Mouse (Mus musculus): ENCODE measurements around the gene Ntn4. TPM values are rescaled to one million over a fixed set of nuclear protein-coding genes. Genes with fewer than 3 reads are reported as not detected.

Gene Ntn4
- total RNA-seq, 1 experiment = 1.9 TPM

DNA sequence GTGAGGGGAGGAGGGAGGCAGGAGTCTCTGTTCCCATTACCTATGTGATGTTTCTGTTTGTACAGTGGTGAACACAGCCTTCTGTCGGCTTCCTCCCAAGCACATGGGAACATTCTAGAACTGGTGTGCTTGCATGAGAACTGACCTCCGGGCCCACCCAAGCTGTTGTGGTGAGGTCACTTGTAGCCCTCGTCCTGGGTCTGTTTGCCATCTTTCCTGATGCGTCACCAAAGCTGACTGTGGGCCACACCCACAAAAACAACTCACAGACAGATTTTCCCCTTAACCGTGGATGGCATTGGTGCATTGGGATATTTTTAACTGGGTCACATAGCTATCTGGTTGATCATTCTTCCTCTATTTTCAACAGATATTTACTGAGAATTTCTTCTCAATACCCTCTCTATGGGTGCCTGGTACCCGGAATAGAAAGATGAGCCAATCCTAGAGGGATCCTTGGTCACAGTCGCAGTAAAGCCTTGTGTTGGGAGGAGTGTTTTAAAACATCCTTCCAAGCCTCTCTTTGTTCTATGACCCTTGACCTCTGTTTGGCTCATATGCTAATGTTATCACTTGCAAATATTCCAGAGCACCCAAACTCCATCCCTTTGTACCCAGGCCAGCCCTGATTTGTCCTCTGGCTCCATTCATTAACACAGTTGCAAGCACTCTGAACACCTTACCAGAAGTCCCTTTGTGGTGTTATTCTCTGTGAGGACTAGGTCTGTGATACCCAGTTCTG, 19.9 kb upstream of the Ntn4 start:
- in situ Hi-C loops (cut with MboI; ENCODE audit: low sequenced_read_pairs in 2 of 2, unreplicated experiment in 2 of 2) = no loop called here
- TF ChIP-seq HCFC1 (IDR thresholded peaks at IDR 0.05; ENCODE audit: borderline replicate concordance, insufficient read depth, low read length) (no peak), MAFK (IDR thresholded peaks at IDR 0.05; ENCODE audit: insufficient read depth, low read depth, low read length) (no peak), CHD2 (IDR thresholded peaks at IDR 0.05; ENCODE audit: low read depth, low read length) (no peak), ZC3H11A (IDR thresholded peaks at IDR 0.05; ENCODE audit: borderline replicate concordance, low read depth, low read length) (no peak), ZNF384 (IDR thresholded peaks at IDR 0.05; ENCODE audit: low read depth, low read length) (no peak)
- no peak overlapping the region for H3K9ac ChIP-seq (ENCODE audit: insufficient read depth, low read depth, low read length, poor library complexity, severe bottlenecking)
- DNase-seq (ENCODE audit: low read depth, low spot score) = no peak
- H3K36me3 ChIP-seq (ENCODE audit: control insufficient read depth, insufficient read depth, low read length, poor library complexity, severe bottlenecking) = no peaks in the 10 kb centered on the region
- H3K9me3 ChIP-seq (ENCODE audit: control insufficient read depth, insufficient read depth, low read depth, low read length) = no peaks in the 10 kb centered on the region
- no peak overlapping the region for H3K27ac ChIP-seq (ENCODE audit: insufficient read depth, low read depth, low read length, poor library complexity, severe bottlenecking)
- H3K4me1 ChIP-seq (ENCODE audit: control insufficient read depth in 2 of 2, insufficient read depth in 2 of 2, low read length in 2 of 2, poor library complexity in 1 of 2) = peaks cover 2 to 7% of the 10 kb centered on the region in 2 experiments; a peak in 1 of 4 replicates
- H3K4me3 ChIP-seq (ENCODE audit: insufficient read depth in 1 of 2, low read depth in 1 of 2, low read length in 2 of 2, poor library complexity in 1 of 2, severe bottlenecking in 1 of 2) = no peak overlapping the region

DNA sequence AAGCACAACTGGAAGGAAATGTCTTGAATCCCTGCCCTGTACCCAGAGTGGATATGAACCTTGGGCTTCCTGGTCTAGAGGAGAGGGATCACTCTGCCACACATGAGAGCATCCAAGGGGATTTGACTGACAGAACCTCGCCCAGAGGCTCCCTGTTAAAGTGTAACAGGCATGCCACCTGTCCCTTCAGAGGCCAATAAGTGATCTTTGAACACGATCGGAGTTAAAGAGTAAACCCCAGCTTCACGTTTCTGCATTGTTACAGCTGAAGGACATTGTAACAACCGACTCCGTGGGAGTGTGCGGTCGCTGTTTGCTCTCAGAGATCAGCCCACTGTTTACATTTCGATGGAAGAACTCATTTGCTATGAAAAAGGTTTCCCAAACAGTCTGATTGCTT, 16.8 kb upstream of the Ntn4 start:
- Histone ChIP-seq H3K36me3 (ENCODE audit: control insufficient read depth, insufficient read depth, low read length, poor library complexity, severe bottlenecking) (no peaks in the 10 kb centered on the region), H3K4me3 (ENCODE audit: insufficient read depth in 1 of 2, low read depth in 1 of 2, low read length in 2 of 2, poor library complexity in 1 of 2, severe bottlenecking in 1 of 2) (no peak overlapping the region), H3K4me1 (ENCODE audit: control insufficient read depth in 2 of 2, insufficient read depth in 2 of 2, low read length in 2 of 2, poor library complexity in 1 of 2) (peaks cover 2 to 7% of the 10 kb centered on the region in 2 experiments; a peak in 1 of 4 replicates), H3K9me3 (ENCODE audit: control insufficient read depth, insufficient read depth, low read depth, low read length) (no peaks in the 10 kb centered on the region), H3K9ac (ENCODE audit: insufficient read depth, low read depth, low read length, poor library complexity, severe bottlenecking) (no peak overlapping the region), H3K27ac (ENCODE audit: insufficient read depth, low read depth, low read length, poor library complexity, severe bottlenecking) (no peak overlapping the region)
- in situ Hi-C loops (cut with MboI; ENCODE audit: low sequenced_read_pairs in 2 of 2, unreplicated experiment in 2 of 2) = no loop called here
- TF ChIP-seq CHD2 (IDR thresholded peaks at IDR 0.05; ENCODE audit: low read depth, low read length) = no peak
- no peak for TF ChIP-seq MAFK (IDR thresholded peaks at IDR 0.05; ENCODE audit: insufficient read depth, low read depth, low read length)
- TF ChIP-seq HCFC1 (IDR thresholded peaks at IDR 0.05; ENCODE audit: borderline replicate concordance, insufficient read depth, low read length) = no peak
- TF ChIP-seq ZNF384 (IDR thresholded peaks at IDR 0.05; ENCODE audit: low read depth, low read length) = no peak
- no peak for TF ChIP-seq ZC3H11A (IDR thresholded peaks at IDR 0.05; ENCODE audit: borderline replicate concordance, low read depth, low read length)
- no peak for DNase-seq (ENCODE audit: low read depth, low spot score)

DNA sequence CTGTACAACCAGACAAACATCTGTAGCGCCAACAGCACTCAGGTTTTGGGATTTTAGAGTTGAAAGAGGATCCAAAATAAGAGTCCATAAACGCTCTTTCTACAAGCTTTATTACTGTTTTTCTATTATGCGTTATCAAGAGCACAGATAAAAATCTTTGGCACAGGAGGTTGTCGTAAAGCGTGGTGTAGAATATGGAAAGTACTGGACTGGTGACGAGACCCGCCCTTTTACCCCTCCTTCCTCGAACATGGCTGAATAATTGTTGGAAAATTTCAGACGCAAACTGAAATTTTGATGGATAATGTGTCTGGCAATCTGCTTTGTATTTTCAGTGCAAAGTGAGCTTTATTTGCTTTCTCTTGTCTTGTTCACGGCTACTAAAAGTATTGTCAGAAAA, 16.3 kb upstream of the Ntn4 start:
- Histone ChIP-seq H3K27ac (ENCODE audit: insufficient read depth, low read depth, low read length, poor library complexity, severe bottlenecking) (no peak overlapping the region), H3K4me1 (ENCODE audit: control insufficient read depth in 2 of 2, insufficient read depth in 2 of 2, low read length in 2 of 2, poor library complexity in 1 of 2) (peaks cover 2 to 7% of the 10 kb centered on the region in 2 experiments; a peak in 1 of 4 replicates), H3K4me3 (ENCODE audit: insufficient read depth in 1 of 2, low read depth in 1 of 2, low read length in 2 of 2, poor library complexity in 1 of 2, severe bottlenecking in 1 of 2) (no peak overlapping the region), H3K36me3 (ENCODE audit: control insufficient read depth, insufficient read depth, low read length, poor library complexity, severe bottlenecking) (no peaks in the 10 kb centered on the region), H3K9me3 (ENCODE audit: control insufficient read depth, insufficient read depth, low read depth, low read length) (no peaks in the 10 kb centered on the region), H3K9ac (ENCODE audit: insufficient read depth, low read depth, low read length, poor library complexity, severe bottlenecking) (no peak overlapping the region)
- TF ChIP-seq CHD2 (IDR thresholded peaks at IDR 0.05; ENCODE audit: low read depth, low read length) = no peak
- no peak for TF ChIP-seq ZNF384 (IDR thresholded peaks at IDR 0.05; ENCODE audit: low read depth, low read length)
- no peak for TF ChIP-seq ZC3H11A (IDR thresholded peaks at IDR 0.05; ENCODE audit: borderline replicate concordance, low read depth, low read length)
- no peak for TF ChIP-seq HCFC1 (IDR thresholded peaks at IDR 0.05; ENCODE audit: borderline replicate concordance, insufficient read depth, low read length)
- no peak for TF ChIP-seq MAFK (IDR thresholded peaks at IDR 0.05; ENCODE audit: insufficient read depth, low read depth, low read length)
- in situ Hi-C loops (cut with MboI; ENCODE audit: low sequenced_read_pairs in 2 of 2, unreplicated experiment in 2 of 2) = no loop called here
- DNase-seq (ENCODE audit: low read depth, low spot score) = no peak

DNA sequence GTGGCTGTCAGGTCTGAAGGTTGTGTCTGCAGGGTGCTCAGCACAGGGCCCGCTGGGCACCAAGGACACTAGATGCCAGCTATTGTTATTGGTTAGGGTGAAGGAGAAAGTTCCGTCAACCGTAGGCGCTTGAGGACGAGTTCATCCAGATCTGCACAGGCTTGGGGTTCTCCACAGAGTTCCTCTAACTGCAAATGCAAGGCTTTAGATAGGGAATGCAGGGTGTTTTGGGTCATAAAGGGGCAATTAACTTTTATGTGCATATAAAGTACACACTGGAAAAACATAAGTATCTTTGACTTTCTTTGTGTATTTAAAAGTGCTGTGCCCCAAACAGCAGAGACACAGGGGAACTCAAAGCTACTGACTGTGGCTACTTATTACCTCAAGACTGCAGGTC, 10.2 kb upstream of the Ntn4 start:
- Histone ChIP-seq H3K4me1 (ENCODE audit: control insufficient read depth in 2 of 2, insufficient read depth in 2 of 2, low read length in 2 of 2, poor library complexity in 1 of 2) (no peaks in the 10 kb centered on the region), H3K9me3 (ENCODE audit: control insufficient read depth, insufficient read depth, low read depth, low read length) (no peaks in the 10 kb centered on the region), H3K27ac (ENCODE audit: insufficient read depth, low read depth, low read length, poor library complexity, severe bottlenecking) (no peak overlapping the region), H3K4me3 (ENCODE audit: insufficient read depth in 1 of 2, low read depth in 1 of 2, low read length in 2 of 2, poor library complexity in 1 of 2, severe bottlenecking in 1 of 2) (no peak overlapping the region), H3K36me3 (ENCODE audit: control insufficient read depth, insufficient read depth, low read length, poor library complexity, severe bottlenecking) (no peaks in the 10 kb centered on the region), H3K9ac (ENCODE audit: insufficient read depth, low read depth, low read length, poor library complexity, severe bottlenecking) (no peak overlapping the region)
- no peak for TF ChIP-seq ZNF384 (IDR thresholded peaks at IDR 0.05; ENCODE audit: low read depth, low read length)
- in situ Hi-C loops (cut with MboI; ENCODE audit: low sequenced_read_pairs in 2 of 2, unreplicated experiment in 2 of 2) = no loop called here
- no peak for DNase-seq (ENCODE audit: low read depth, low spot score)

DNA sequence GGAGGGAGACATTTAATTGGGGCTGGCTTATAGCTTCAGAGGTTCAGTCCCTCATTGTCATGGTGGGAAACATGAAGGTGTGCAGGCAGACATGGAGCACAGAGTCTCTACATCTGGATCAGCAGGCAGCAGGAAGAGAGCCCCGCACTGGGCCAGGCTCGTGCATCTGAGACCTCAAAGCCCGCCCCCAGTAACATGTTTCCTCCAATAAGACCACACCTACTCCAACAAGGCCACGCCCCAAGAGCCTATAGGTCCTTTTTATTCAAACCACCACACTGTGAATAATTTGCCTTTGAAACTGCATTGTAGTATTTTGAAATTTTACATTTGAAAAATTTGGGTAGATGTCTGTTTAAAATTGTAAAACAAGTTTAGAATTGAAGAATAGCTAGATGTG, 8.4 kb upstream of the Ntn4 start:
- Histone ChIP-seq H3K4me3 (ENCODE audit: insufficient read depth in 1 of 2, low read depth in 1 of 2, low read length in 2 of 2, poor library complexity in 1 of 2, severe bottlenecking in 1 of 2) (no peak overlapping the region), H3K9me3 (ENCODE audit: control insufficient read depth, insufficient read depth, low read depth, low read length) (no peaks in the 10 kb centered on the region), H3K4me1 (ENCODE audit: control insufficient read depth in 2 of 2, insufficient read depth in 2 of 2, low read length in 2 of 2, poor library complexity in 1 of 2) (no peaks in the 10 kb centered on the region), H3K27ac (ENCODE audit: insufficient read depth, low read depth, low read length, poor library complexity, severe bottlenecking) (no peak overlapping the region), H3K9ac (ENCODE audit: insufficient read depth, low read depth, low read length, poor library complexity, severe bottlenecking) (no peak overlapping the region), H3K36me3 (ENCODE audit: control insufficient read depth, insufficient read depth, low read length, poor library complexity, severe bottlenecking) (no peaks in the 10 kb centered on the region)
- in situ Hi-C loops (cut with MboI; ENCODE audit: low sequenced_read_pairs in 2 of 2, unreplicated experiment in 2 of 2) = no loop called here
- TF ChIP-seq MAFK (IDR thresholded peaks at IDR 0.05; ENCODE audit: insufficient read depth, low read depth, low read length) = no peak
- no peak for DNase-seq (ENCODE audit: low read depth, low spot score)

All from ES-E14 (cell line).